Mouse (Mus musculus) megakaryocyte, embryonic 14.5 days (primary cell): ENCODE measurements around the gene Slc22a4.

Experiments used
- FLI1 ChIP-seq: IDR thresholded peaks from 2 replicates; pipeline ENCODE4 v1.6.1; 2012; ENCODE audit warnings: low read length, inconsistent platforms, mixed read lengths
- GATA1 ChIP-seq: IDR thresholded peaks from 3 replicates; pipeline ENCODE4 v1.6.1; 2012; ENCODE audit warnings: mixed read lengths, low read length, inconsistent platforms, borderline replicate concordance

DNA sequence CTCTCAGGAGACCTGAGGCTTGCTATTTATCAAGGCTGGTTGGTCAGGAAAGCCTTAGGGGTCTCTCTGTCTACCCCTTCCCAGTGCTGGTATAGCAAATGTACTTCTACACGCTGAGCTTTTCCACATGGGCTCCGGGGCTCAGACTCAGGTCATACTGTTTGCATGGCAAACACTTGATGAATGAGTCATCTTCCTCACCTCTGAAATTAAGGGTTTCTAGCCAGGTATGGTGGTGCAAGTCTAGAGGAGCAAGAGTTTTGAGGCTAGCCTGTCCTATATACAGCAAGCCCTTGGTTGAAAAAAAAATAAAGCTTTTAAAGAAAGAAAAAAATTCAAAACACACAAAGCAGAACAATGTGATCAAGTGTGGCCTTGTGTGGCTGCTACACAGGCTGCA lies 16.6 kb downstream of the Slc22a4 start:
- TF ChIP-seq GATA1 (no peak), FLI1 (no peak)
